Mouse (Mus musculus) liver, embryonic 16.5 days (tissue): ENCODE data around the gene Kdelr2. TPM values are rescaled to one million over a fixed set of nuclear protein-coding genes. Genes with fewer than 3 reads are reported as not detected.
"Not testable (repeated sequence)": the region's sequence is repeated elsewhere in the genome, so short reads cannot be mapped to it uniquely, and the experiment has no call there.

Source experiments
- ATAC-seq: fragments of 200-750 bp; cut with Nextera tagmentation; 2 replicates; pipeline ENCODE4 v1.8.0; 2017; ENCODE audit warnings: low read depth, mild to moderate bottlenecking, moderate number of reproducible peaks, moderate library complexity
- H3K27ac ChIP-seq: fragments of 300-500 bp; sonication (generic); 2 replicates; pipeline ENCODE4 v1.5.1; 2014; ENCODE audit warnings: mild to moderate bottlenecking, low read length
- H3K27me3 ChIP-seq: fragments of 300-500 bp; sonication (generic); 2 replicates; pipeline ENCODE4 v1.6.1; 2014; ENCODE audit warnings: low read depth, low read length, mixed read lengths; ENCODE audit not compliant: control insufficient read depth, insufficient read depth
- H3K36me3 ChIP-seq: fragments of 300-500 bp; sonication (generic); 2 replicates; pipeline ENCODE4 v1.6.1; 2014; ENCODE audit warnings: mild to moderate bottlenecking; ENCODE audit not compliant: control insufficient read depth, insufficient read depth
- H3K4me1 ChIP-seq: fragments of 300-500 bp; sonication (generic); 2 replicates; pipeline ENCODE4 v1.6.1; 2014; ENCODE audit warnings: low read depth, low read length, mixed read lengths; ENCODE audit not compliant: control insufficient read depth
- H3K4me2 ChIP-seq: fragments of 300-500 bp; sonication (generic); 2 replicates; pipeline ENCODE4 v1.6.1; 2014; ENCODE audit warnings: low read depth, low read length, mixed read lengths
- H3K4me3 ChIP-seq: fragments of 300-500 bp; sonication (generic); 2 replicates; pipeline ENCODE4 v1.5.1; 2014; ENCODE audit warnings: low read depth, mild to moderate bottlenecking, low read length
- H3K9ac ChIP-seq: fragments of 300-500 bp; sonication (generic); 2 replicates; pipeline ENCODE4 v1.6.1; 2014; ENCODE audit warnings: low read depth, low read length
- H3K9me3 ChIP-seq: fragments of 300-500 bp; sonication (generic); replicated peaks from 2 replicates; pipeline ENCODE4 v1.6.1; 2016; ENCODE audit warnings: low read length; ENCODE audit not compliant: control insufficient read depth
- WGBS: fragments of 180-500 bp; shearing (Covaris S2); extraction: QIAGEN DNeasy Blood & Tissue Kit; methylation state at CpG from one replicate; pipeline ENCODE4 v1.1.7; 2014; ENCODE audit not compliant: insufficient replicate concordance; 5-methylcytosine and 5-hydroxymethylcytosine counted together
- polyA plus RNA-seq: library from polyadenylated mRNA; unstranded; fragments of >200 nt; fragmentation: Nextera tagmentation; extraction: Ambion mirVana; gene quantifications from 2 replicates; pipeline ENCODE4 v1.2.1, GENCODE M21; 2015

Kdelr2 gene
- polyA plus RNA-seq, 1 experiment from 2014 or later = 150 TPM

- Histone ChIP-seq H3K4me2 (no peak overlapping the region), H3K9ac (no peak overlapping the region), H3K27me3 (no peaks in the 10 kb centered on the region), H3K36me3 (no peaks in the 10 kb centered on the region), H3K9me3 (no peaks in the 10 kb centered on the region), H3K4me3 (no peak overlapping the region), H3K27ac (no peak overlapping the region), H3K4me1 (no peaks in the 10 kb centered on the region)
- 67% methylated on average over 7 of the region's 7 CpGs for WGBS
- no peak for ATAC-seq
These were observed 9.5 kb upstream of the Kdelr2 start for GRCm38 (mm10) chr5:143394184-143394583.

GRCm38 (mm10) chr5:143394966-143395365 is 8.7 kb upstream of the Kdelr2 start:
- not testable (repeated sequence) for H3K4me2 ChIP-seq, H3K9ac ChIP-seq, H3K36me3 ChIP-seq, H3K9me3 ChIP-seq, H3K27ac ChIP-seq, H3K4me3 ChIP-seq, H3K4me1 ChIP-seq, ATAC-seq, H3K27me3 ChIP-seq
- 61% methylated on average over 2 of the region's 2 CpGs for WGBS

- no peak for ATAC-seq
- Histone ChIP-seq H3K4me2 (no peak overlapping the region), H3K27me3 (no peaks in the 10 kb centered on the region), H3K36me3 (no peaks in the 10 kb centered on the region), H3K27ac (no peak overlapping the region), H3K4me1 (peaks cover 5% of the 10 kb centered on the region), H3K4me3 (no peak overlapping the region), H3K9me3 (no peaks in the 10 kb centered on the region), H3K9ac (no peak overlapping the region)
- 45% methylated on average over 2 of the region's 2 CpGs for WGBS
These were observed 8.0 kb upstream of the Kdelr2 start for GRCm38 (mm10) chr5:143395649-143396048.

GRCm38 (mm10) chr5:143400501-143400900 is 3.1 kb upstream of the Kdelr2 start:
- Histone ChIP-seq H3K9ac (no peak overlapping the region), H3K9me3 (no peaks in the 10 kb centered on the region), H3K4me2 (no peak overlapping the region), H3K36me3 (peaks cover 2% of the 10 kb centered on the region; the same call in 1 of the 2 replicates), H3K4me3 (no peak overlapping the region), H3K27ac (0 out of 2 replicates have a peak overlapping the region, but pooled peaks have one; percentile 7), H3K4me1 (peaks cover 27% of the 10 kb centered on the region), H3K27me3 (no peaks in the 10 kb centered on the region)
- ATAC-seq = no peak
- WGBS = 56% methylated on average over 12 of the region's 12 CpGs

GRCm38 (mm10) chr5:143401556-143401955 is 2.1 kb upstream of the Kdelr2 start:
- Histone ChIP-seq H3K9me3 (no peaks in the 10 kb centered on the region), H3K4me1 (peaks cover 35% of the 10 kb centered on the region), H3K4me2 (no peak overlapping the region), H3K36me3 (peaks cover 6% of the 10 kb centered on the region), H3K9ac (no peak overlapping the region), H3K4me3 (no peak overlapping the region), H3K27ac (no peak overlapping the region), H3K27me3 (no peaks in the 10 kb centered on the region)
- ATAC-seq = no peak
- WGBS = 43% methylated on average over 2 of the region's 2 CpGs

DNA sequence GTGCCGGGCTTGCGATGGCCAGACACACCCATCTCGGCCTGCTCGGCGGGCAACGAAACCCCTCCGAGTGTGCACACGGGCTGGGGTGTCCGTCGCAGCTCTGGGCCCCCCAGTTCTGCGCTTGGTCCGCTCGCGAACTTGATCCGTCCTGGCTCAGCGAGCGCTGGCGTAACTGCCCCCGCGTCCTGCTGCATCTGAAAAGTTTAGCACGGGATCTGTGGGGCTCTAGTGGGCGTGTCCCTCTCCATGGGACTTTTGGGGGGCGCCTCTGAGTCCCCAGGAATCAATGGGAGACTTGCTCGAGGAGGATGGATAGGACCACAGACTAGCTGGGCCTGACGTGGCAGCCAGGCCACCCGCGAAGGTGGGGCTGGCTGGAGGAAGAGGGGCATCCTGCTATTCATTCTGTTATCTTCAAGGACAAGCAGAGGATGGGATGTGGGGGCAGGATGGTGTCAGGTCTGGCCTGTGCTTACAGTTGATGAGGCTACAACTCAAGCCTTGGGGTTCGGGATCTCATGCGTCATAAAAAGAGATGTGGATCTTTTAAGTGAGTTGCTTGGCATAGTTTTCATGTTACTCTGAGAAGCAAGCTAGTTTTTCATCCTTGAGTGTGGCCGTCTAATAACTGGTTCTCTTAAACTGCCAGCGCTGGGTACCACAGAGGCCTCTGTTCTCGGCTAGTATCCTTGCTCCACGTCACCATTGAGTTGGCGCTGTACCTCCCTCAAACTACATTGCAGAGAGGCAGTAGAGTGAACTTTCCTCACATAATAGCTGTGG is 701 bp downstream of the Kdelr2 start:
- WGBS = 5% methylated on average over 34 of the region's 34 CpGs

GRCm38 (mm10) chr5:143405200-143405599 is 1.6 kb downstream of the Kdelr2 start:
- Histone ChIP-seq H3K36me3 (peaks cover 14% of the 10 kb centered on the region), H3K9ac (no peak overlapping the region), H3K4me3 (peak overlapping the region; percentile 88), H3K4me1 (peaks cover 62% of the 10 kb centered on the region), H3K4me2 (peak overlapping the region; percentile 77), H3K27ac (no peak overlapping the region), H3K27me3 (no peaks in the 10 kb centered on the region), H3K9me3 (no peaks in the 10 kb centered on the region)
- ATAC-seq = peak; percentile 36
- 71% methylated on average over 9 of the region's 9 CpGs for WGBS

More for the DNA sequence above, 701 bp downstream of the Kdelr2 start:
- Histone ChIP-seq H3K9ac (peak overlapping the region; percentile 85), H3K4me3 (peak overlapping the region; percentile 88), H3K9me3 (no peaks in the 10 kb centered on the region), H3K4me2 (peak overlapping the region; percentile 77), H3K4me1 (peaks cover 55% of the 10 kb centered on the region), H3K27ac (peak overlapping the region; percentile 81), H3K27me3 (no peaks in the 10 kb centered on the region), H3K36me3 (peaks cover 14% of the 10 kb centered on the region)
- peak; percentile 20; the same call in 1 of the 2 replicates for ATAC-seq

- 78% methylated on average over 9 of the region's 9 CpGs for WGBS
- Histone ChIP-seq H3K9ac (no peak overlapping the region), H3K9me3 (no peaks in the 10 kb centered on the region), H3K4me2 (no peak overlapping the region), H3K4me3 (no peak overlapping the region), H3K27ac (peak overlapping the region; percentile 41; the same call in 1 of the 2 replicates), H3K4me1 (peaks cover 60% of the 10 kb centered on the region), H3K27me3 (no peaks in the 10 kb centered on the region), H3K36me3 (peaks cover 17% of the 10 kb centered on the region)
- no peak for ATAC-seq
These were observed 2.9 kb downstream of the Kdelr2 start for GRCm38 (mm10) chr5:143406548-143406947.

DNA sequence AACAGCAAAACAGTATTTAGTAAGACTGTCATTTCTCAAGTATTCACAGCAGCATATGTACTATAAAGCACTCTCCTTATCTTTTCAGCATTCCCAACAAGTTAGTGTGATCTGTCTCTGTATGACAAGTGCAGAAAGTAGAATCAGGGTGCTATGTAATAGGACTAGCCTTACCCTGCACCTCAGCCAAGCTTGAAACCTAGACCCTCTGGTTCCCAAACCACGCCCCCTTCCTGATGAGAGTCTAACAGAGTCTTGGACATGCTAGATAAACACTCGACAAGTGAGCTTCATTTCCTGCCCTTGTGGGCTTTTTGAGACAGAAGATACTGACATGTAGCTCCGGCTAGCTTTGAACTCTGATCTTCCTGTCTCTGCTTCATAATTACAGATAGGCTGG is 5.6 kb downstream of the Kdelr2 start:
- H3K36me3 ChIP-seq = peaks cover 38% of the 10 kb centered on the region
- no peaks in the 10 kb centered on the region for H3K27me3 ChIP-seq
- H3K4me2 ChIP-seq = no peak overlapping the region
- no peak overlapping the region for H3K27ac ChIP-seq
- H3K4me3 ChIP-seq = no peak overlapping the region
- WGBS = 14% methylated on average over 3 of the region's 3 CpGs
- H3K9ac ChIP-seq = no peak overlapping the region
- ATAC-seq = peak; percentile 44; the same call in 1 of the 2 replicates
- peaks cover 53% of the 10 kb centered on the region for H3K4me1 ChIP-seq
- H3K9me3 ChIP-seq = peaks cover 3% of the 10 kb centered on the region
